Mouse (Mus musculus) myocyte (in vitro differentiated cells): ENCODE measurements around the gene Aacs.

ENCODE experiments used
- MAX ChIP-seq: IDR thresholded peaks from one replicate; pipeline ENCODE4 v1.6.1; 2011; ENCODE audit warnings: low read depth, mild to moderate bottlenecking, control low read depth
- MYOG ChIP-seq, 3 experiments: IDR thresholded peaks; one replicate each; pipeline ENCODE4 v1.6.1; 2011; ENCODE audit warnings: control low read depth in 2 of 3, low read depth in 2 of 3, mild to moderate bottlenecking in 2 of 3; ENCODE audit not compliant: insufficient read length in 2 of 3, control insufficient read depth in 1 of 3, insufficient read depth in 1 of 3
- POLR2A ChIP-seq: IDR thresholded peaks from one replicate; pipeline ENCODE4 v1.6.1; 2011; ENCODE audit warnings: low read depth, mild to moderate bottlenecking, control low read depth, moderate library complexity; ENCODE audit not compliant: insufficient read length
- POLR2AphosphoS2 ChIP-seq: IDR thresholded peaks from one replicate; pipeline ENCODE4 v1.6.1; 2011; ENCODE audit warnings: low read depth, control low read depth; ENCODE audit not compliant: insufficient read length
- REST ChIP-seq: IDR thresholded peaks from one replicate; pipeline ENCODE4 v1.6.1; 2011; ENCODE audit warnings: mild to moderate bottlenecking, control low read depth, moderate library complexity; ENCODE audit not compliant: insufficient read depth, insufficient read length
- SRF ChIP-seq: IDR thresholded peaks from one replicate; pipeline ENCODE4 v1.6.1; 2011; ENCODE audit warnings: low read depth; ENCODE audit not compliant: control insufficient read depth, insufficient read length
- TCF3 ChIP-seq: IDR thresholded peaks from one replicate; pipeline ENCODE4 v1.6.1; 2011; ENCODE audit warnings: low read depth, control low read depth; ENCODE audit not compliant: insufficient read length
- USF1 ChIP-seq: IDR thresholded peaks from one replicate; pipeline ENCODE4 v1.6.1; 2011; ENCODE audit warnings: low read depth, mild to moderate bottlenecking, control low read depth, moderate library complexity

DNA sequence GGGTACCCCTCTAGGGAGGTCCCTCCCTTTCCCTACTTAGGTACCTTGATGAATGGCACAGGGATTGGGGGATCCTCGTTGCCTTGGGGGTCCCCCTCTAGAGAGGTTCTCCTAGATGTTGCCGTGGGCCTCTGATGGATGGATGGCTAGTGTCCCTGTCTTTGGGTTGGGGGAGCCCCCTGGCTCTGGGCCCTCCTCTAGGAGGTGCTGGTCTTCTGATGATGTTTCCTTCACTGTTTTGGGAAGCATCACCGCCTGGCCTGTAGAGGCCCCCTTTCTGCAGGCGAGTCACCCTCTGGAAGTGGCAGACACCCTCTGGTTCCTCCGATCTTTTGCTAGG lies 642 bp downstream of the Aacs start:
- TF ChIP-seq POLR2A (no peak), POLR2AphosphoS2 (no peak), MAX (no peak), SRF (no peak), MYOG (IDR thresholded peaks at IDR 0.05; ENCODE audit: control insufficient read depth in 1 of 3, insufficient read depth in 1 of 3, insufficient read length in 2 of 3, low read depth in 2 of 3) (no peak), USF1 (no peak), TCF3 (no peak), REST (no peak)
